Mouse (Mus musculus) neural tube, embryonic 14.5 days (tissue): ENCODE measurements around the gene Tenm4. TPM values are rescaled to one million over a fixed set of nuclear protein-coding genes. Genes with fewer than 3 reads are reported as not detected.

Experiments
- ATAC-seq: fragments of 200-750 bp; cut with Nextera tagmentation; 2 replicates; pipeline ENCODE4 v1.8.0; 2017; ENCODE audit warnings: low read depth, mild to moderate bottlenecking, moderate TSS enrichment, moderate library complexity
- H3K27ac ChIP-seq: fragments of 300-500 bp; sonication (generic); 2 replicates; pipeline ENCODE4 v1.5.1; 2014; ENCODE audit warnings: low read depth, mild to moderate bottlenecking, control low read depth, low read length, moderate library complexity, mixed read lengths
- H3K27me3 ChIP-seq: fragments of 300-500 bp; sonication (generic); 2 replicates; pipeline ENCODE4 v1.6.1; 2014; ENCODE audit warnings: low read length; ENCODE audit not compliant: control insufficient read depth, insufficient read depth
- H3K36me3 ChIP-seq: fragments of 300-500 bp; sonication (generic); 2 replicates; pipeline ENCODE4 v1.6.1; 2014; ENCODE audit warnings: low read length, mixed read lengths; ENCODE audit not compliant: control insufficient read depth, insufficient read depth
- H3K4me1 ChIP-seq: fragments of 300-500 bp; sonication (generic); 2 replicates; pipeline ENCODE4 v1.6.1; 2014; ENCODE audit warnings: low read length; ENCODE audit not compliant: control insufficient read depth, insufficient read depth
- H3K4me2 ChIP-seq: fragments of 300-500 bp; sonication (generic); 2 replicates; pipeline ENCODE4 v1.6.1; 2014; ENCODE audit warnings: mild to moderate bottlenecking, low read depth, low read length, control low read depth
- H3K4me3 ChIP-seq: fragments of 300-500 bp; sonication (generic); 2 replicates; pipeline ENCODE4 v1.5.1; 2014; ENCODE audit warnings: low read depth, low read length, control low read depth, mixed read lengths
- H3K9ac ChIP-seq: fragments of 300-500 bp; sonication (generic); replicated peaks from 2 replicates; pipeline ENCODE4 v1.6.1; 2014; ENCODE audit warnings: low read depth, mild to moderate bottlenecking, control low read depth, low read length, mixed read lengths
- H3K9me3 ChIP-seq: fragments of 300-500 bp; sonication (generic); 2 replicates; pipeline ENCODE4 v1.6.1; 2016; ENCODE audit warnings: low read length; ENCODE audit not compliant: control insufficient read depth
- WGBS: fragments of 180-500 bp; shearing (Covaris S2); extraction: QIAGEN DNeasy Blood & Tissue Kit; methylation state at CpG from one replicate; pipeline ENCODE4 v1.1.7; 2014; 5-methylcytosine and 5-hydroxymethylcytosine counted together
- polyA plus RNA-seq: library from polyadenylated mRNA; unstranded; fragments of >200 nt; fragmentation: Nextera tagmentation; extraction: Ambion mirVana; gene quantifications from 2 replicates; pipeline ENCODE4 v1.2.1, GENCODE M21; 2014

The Tenm4 gene
- polyA plus RNA-seq, 1 experiment from 2014 or later = 54.8 TPM

DNA sequence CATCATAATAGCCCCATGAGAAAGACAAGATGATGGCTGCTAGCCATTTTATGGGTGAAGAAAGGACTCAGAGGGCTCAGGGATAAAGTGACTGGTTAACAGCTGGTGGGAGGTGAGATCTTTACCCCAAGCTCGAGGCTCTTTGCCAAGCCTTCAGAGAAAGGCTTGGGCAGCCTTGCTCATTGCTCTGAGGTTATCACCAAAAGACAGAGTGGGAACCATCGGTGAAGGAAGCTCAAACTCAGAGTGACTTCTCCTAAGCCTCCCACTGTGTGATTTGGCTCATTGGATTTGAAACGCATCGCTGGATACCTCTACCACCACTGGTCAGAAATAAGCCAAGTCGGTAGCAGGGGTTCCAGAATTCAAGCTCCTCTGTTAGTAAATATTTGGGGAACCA lies 19.1 kb upstream of the Tenm4 start:
- Histone ChIP-seq H3K36me3 (no peaks in the 10 kb centered on the region), H3K4me3 (no peak overlapping the region), H3K27me3 (no peaks in the 10 kb centered on the region), H3K4me1 (no peaks in the 10 kb centered on the region; the same call in 1 of the 2 replicates), H3K27ac (no peak overlapping the region), H3K9ac (no peak overlapping the region), H3K9me3 (no peaks in the 10 kb centered on the region), H3K4me2 (no peak overlapping the region)
- no peak for ATAC-seq
- WGBS = 35% methylated on average over 5 of the region's 5 CpGs

GRCm38 (mm10) chr7:96152431-96152830 lies 18.6 kb upstream of the Tenm4 start:
- Histone ChIP-seq H3K36me3 (no peaks in the 10 kb centered on the region), H3K9me3 (no peaks in the 10 kb centered on the region), H3K27me3 (no peaks in the 10 kb centered on the region), H3K4me2 (peak overlapping the region; percentile 46; the same call in 1 of the 2 replicates), H3K4me3 (peak overlapping the region; percentile 9; the same call in 1 of the 2 replicates), H3K27ac (0 out of 2 replicates have a peak overlapping the region, but pooled peaks have one; percentile 18), H3K4me1 (no peaks in the 10 kb centered on the region; the same call in 1 of the 2 replicates), H3K9ac (no peak overlapping the region)
- WGBS = 7% methylated on average over 4 of the region's 4 CpGs
- ATAC-seq = 0 out of 2 replicates have a peak, but pooled peaks have one; percentile 1

GRCm38 (mm10) chr7:96152924-96153359 lies 18.1 kb upstream of the Tenm4 start:
- 0 out of 2 replicates have a peak overlapping the region, but pooled peaks have one; percentile 18 for H3K27ac ChIP-seq

DNA sequence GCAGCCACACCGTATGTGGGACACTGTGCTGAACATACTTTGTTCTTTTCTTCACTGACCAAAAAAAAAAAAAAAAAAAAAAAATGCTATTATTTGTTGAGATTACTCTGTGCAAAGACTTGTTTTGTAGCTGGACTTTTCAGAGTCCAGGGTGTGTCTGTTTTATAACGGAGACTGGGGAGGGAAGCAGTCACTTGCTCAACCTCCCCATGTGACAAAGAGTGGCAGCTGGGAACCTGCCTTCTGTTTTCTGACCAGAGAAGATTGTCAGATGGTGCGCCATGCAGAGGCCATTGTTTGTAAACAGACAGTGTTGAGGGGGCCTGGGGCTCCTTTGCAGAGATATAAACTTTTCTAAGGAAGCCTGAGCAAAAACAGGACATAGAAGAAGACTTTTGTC lies 17.0 kb upstream of the Tenm4 start:
- Histone ChIP-seq H3K4me1 (no peaks in the 10 kb centered on the region; the same call in 1 of the 2 replicates), H3K9me3 (no peaks in the 10 kb centered on the region), H3K9ac (no peak overlapping the region), H3K27me3 (no peaks in the 10 kb centered on the region), H3K4me2 (no peak overlapping the region), H3K27ac (no peak overlapping the region), H3K4me3 (no peak overlapping the region), H3K36me3 (no peaks in the 10 kb centered on the region)
- WGBS = 90% methylated on average over 3 of the region's 3 CpGs
- ATAC-seq = no peak

More at GRCm38 (mm10) chr7:96152924-96153359, 18.1 kb upstream of the Tenm4 start:
- Histone ChIP-seq H3K27me3 (no peaks in the 10 kb centered on the region), H3K9me3 (no peaks in the 10 kb centered on the region), H3K4me1 (no peaks in the 10 kb centered on the region; the same call in 1 of the 2 replicates), H3K36me3 (no peaks in the 10 kb centered on the region), H3K4me3 (peak overlapping the region; percentile 9; the same call in 1 of the 2 replicates), H3K9ac (no peak overlapping the region), H3K4me2 (peak overlapping the region; percentile 46; the same call in 1 of the 2 replicates)
- 0% methylated on average over 10 of the region's 10 CpGs for WGBS
- peak; percentile 95 for ATAC-seq

GRCm38 (mm10) chr7:96156481-96157255 lies 14.4 kb upstream of the Tenm4 start:
- Histone ChIP-seq H3K9me3 (no peaks in the 10 kb centered on the region), H3K27me3 (no peaks in the 10 kb centered on the region), H3K4me1 (no peaks in the 10 kb centered on the region; the same call in 1 of the 2 replicates), H3K4me3 (no peak overlapping the region), H3K36me3 (no peaks in the 10 kb centered on the region), H3K4me2 (no peak overlapping the region), H3K9ac (no peak overlapping the region), H3K27ac (no peak overlapping the region)
- ATAC-seq = no peak
- WGBS = 84% methylated on average over 7 of the region's 7 CpGs

GRCm38 (mm10) chr7:96164141-96164540 lies 6.9 kb upstream of the Tenm4 start:
- no peaks in the 10 kb centered on the region for H3K27me3 ChIP-seq
- H3K36me3 ChIP-seq = no peaks in the 10 kb centered on the region
- ATAC-seq = no peak
- H3K27ac ChIP-seq = no peak overlapping the region
- H3K4me1 ChIP-seq = no peaks in the 10 kb centered on the region
- no peaks in the 10 kb centered on the region for H3K9me3 ChIP-seq
- H3K9ac ChIP-seq = no peak overlapping the region
- no peak overlapping the region for H3K4me2 ChIP-seq
- no peak overlapping the region for H3K4me3 ChIP-seq

- peak; percentile 83 for ATAC-seq
- Histone ChIP-seq H3K4me2 (no peak overlapping the region), H3K4me1 (no peaks in the 10 kb centered on the region), H3K27ac (no peak overlapping the region), H3K36me3 (no peaks in the 10 kb centered on the region), H3K4me3 (no peak overlapping the region), H3K9me3 (no peaks in the 10 kb centered on the region), H3K9ac (no peak overlapping the region), H3K27me3 (no peaks in the 10 kb centered on the region)
- 13% methylated on average over 3 of the region's 3 CpGs for WGBS
Observed at GRCm38 (mm10) chr7:96168921-96169320, 2.1 kb upstream of the Tenm4 start.

- H3K9ac ChIP-seq = no peak overlapping the region
- H3K9me3 ChIP-seq = no peaks in the 10 kb centered on the region
- no peak overlapping the region for H3K4me2 ChIP-seq
- no peaks in the 10 kb centered on the region for H3K4me1 ChIP-seq
- 55% methylated on average over 11 of the region's 11 CpGs for WGBS
- H3K4me3 ChIP-seq = no peak overlapping the region
- H3K36me3 ChIP-seq = no peaks in the 10 kb centered on the region
- ATAC-seq = no peak
- no peaks in the 10 kb centered on the region for H3K27me3 ChIP-seq
- H3K27ac ChIP-seq = no peak overlapping the region
Observed at GRCm38 (mm10) chr7:96171596-96172563, 834 bp downstream of the Tenm4 start.
